Mouse (Mus musculus) erythroblast, embryonic 14.5 days (primary cell): ENCODE results near the gene Asb1.

ENCODE experiments used
- GATA1 ChIP-seq: IDR thresholded peaks from 2 replicates; pipeline ENCODE4 v1.6.1; 2012; ENCODE audit warnings: low read length, inconsistent platforms, mixed read lengths
- TAL1 ChIP-seq: IDR thresholded peaks from 3 replicates; pipeline ENCODE4 v1.6.1; 2012; ENCODE audit warnings: low read length, inconsistent platforms, mixed read lengths

DNA sequence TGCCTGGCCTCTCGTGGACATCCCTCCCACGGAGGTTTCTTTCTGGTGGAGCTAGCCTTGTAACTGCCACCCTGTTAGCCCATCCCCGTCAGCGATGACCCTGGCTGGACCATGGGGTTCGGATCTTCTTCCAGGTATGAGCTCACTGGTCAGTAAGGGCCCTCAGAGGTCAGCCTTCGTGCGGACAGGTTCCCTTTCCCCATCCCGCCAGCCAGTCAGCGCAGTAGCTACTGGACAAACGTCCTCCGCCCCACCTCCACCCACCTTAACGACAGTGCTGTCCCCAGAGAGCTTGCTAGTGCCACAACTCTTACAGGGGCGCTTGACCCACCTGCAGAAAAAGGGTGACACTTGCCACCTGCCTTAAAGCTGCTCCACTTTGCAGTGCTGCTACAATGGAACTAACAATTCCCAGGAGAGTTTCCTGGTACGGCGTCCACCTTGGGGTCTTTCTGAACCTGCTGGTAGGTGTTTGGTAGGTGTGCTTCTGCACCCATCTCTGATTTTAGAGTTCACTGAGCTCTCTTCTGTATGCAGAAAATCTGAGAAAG, 773 bp downstream of the Asb1 start:
- TF ChIP-seq TAL1 (no peak), GATA1 (no peak)
